Mouse (Mus musculus) ES-Bruce4 (cell line): Measurements from ENCODE around the gene Olfr460. TPM values are rescaled to one million over a fixed set of nuclear protein-coding genes. Genes with fewer than 3 reads are reported as not detected.
"Not testable (repeated sequence)": the region's sequence is repeated elsewhere in the genome, so short reads cannot be mapped to it uniquely, and the experiment has no call there.

Source experiments
- H3K27ac ChIP-seq: 2 replicates; pipeline ENCODE4 v1.5.1; 2012; ENCODE audit warnings: low read length, inconsistent platforms; ENCODE audit not compliant: insufficient read depth
- H3K27me3 ChIP-seq: 2 replicates; pipeline ENCODE4 v1.6.1; 2012; ENCODE audit warnings: mild to moderate bottlenecking, low read length, inconsistent platforms; ENCODE audit not compliant: control insufficient read depth, poor library complexity, insufficient read depth, severe bottlenecking
- H3K36me3 ChIP-seq: 2 replicates; pipeline ENCODE4 v1.6.1; 2012; ENCODE audit warnings: inconsistent platforms, mild to moderate bottlenecking, low read length, moderate library complexity; ENCODE audit not compliant: control insufficient read depth, poor library complexity, insufficient read depth, severe bottlenecking
- H3K4me1 ChIP-seq: one replicate; pipeline ENCODE4 v1.8.1; 2011; ENCODE audit warnings: low read length; ENCODE audit not compliant: control insufficient read depth, insufficient read depth
- H3K4me3 ChIP-seq: 2 replicates; pipeline ENCODE4 v1.5.1; 2011; ENCODE audit warnings: low read depth, mild to moderate bottlenecking, low read length
- H3K9ac ChIP-seq: 2 replicates; pipeline ENCODE4 v1.6.1; 2012; ENCODE audit warnings: low read depth, mild to moderate bottlenecking, inconsistent platforms; ENCODE audit not compliant: poor library complexity, severe bottlenecking
- H3K9me3 ChIP-seq: replicated peaks from 2 replicates; pipeline ENCODE4 v1.6.1; 2012; ENCODE audit warnings: mild to moderate bottlenecking, low read length, inconsistent platforms; ENCODE audit not compliant: control insufficient read depth, poor library complexity, insufficient read depth, severe bottlenecking
- CTCF ChIP-seq: IDR thresholded peaks from one replicate; pipeline ENCODE4 v1.8.1; 2011; ENCODE audit warnings: low read depth, low read length
- EP300 ChIP-seq: IDR thresholded peaks from 2 replicates; pipeline ENCODE4 v1.6.1; 2011; ENCODE audit warnings: low read depth, low read length; ENCODE audit not compliant: insufficient read depth
- POLR2A ChIP-seq: IDR thresholded peaks from one replicate; pipeline ENCODE4 v1.8.1; 2011; ENCODE audit warnings: low read length; ENCODE audit not compliant: insufficient read depth
- polyA plus RNA-seq: library from polyadenylated mRNA; stranded (reverse); fragments of >200 nt; gene quantifications from 2 replicates; pipeline ENCODE4 v1.2.4, GENCODE M21; 2011; ENCODE audit warnings: low read depth; ENCODE audit not compliant: missing spikeins, insufficient read depth, insufficient read length

The Olfr460 gene
- polyA plus RNA-seq, 1 experiment, result not detected

DNA sequence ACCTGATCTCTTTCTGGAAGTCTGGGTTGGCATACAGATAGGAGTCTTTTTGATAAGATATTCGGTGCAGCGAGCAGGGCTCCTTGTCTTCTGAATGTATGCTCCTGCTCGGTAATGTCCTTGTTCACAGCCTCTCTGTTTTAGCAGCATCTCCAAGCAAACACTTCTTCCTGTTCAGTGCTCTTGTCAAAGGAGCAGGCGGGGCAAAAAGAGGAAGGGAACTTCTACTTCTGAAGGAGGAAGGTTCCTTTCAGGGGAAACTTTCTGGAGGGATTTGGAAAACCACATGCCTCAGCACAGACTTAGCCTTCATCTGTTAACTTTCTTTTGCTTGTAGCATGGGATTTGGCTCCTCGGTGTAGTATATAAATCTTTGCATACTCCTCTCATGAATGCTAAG lies 16.4 kb downstream of the Olfr460 start, which contains the start of gene Clec5a:
Clec5a (minus strand) TSS at position 177 of the 400 bp plus-strand sequence.
- H3K9me3 ChIP-seq, result no peaks in the 10 kb centered on the region
- no peak within 1 kb of the TSS for H3K4me3 ChIP-seq
- no peaks in the 10 kb centered on the region for H3K27me3 ChIP-seq
- H3K27ac ChIP-seq, result no peak within 1 kb of the TSS
- H3K36me3 ChIP-seq, result no peaks in the 10 kb centered on the region
- TF ChIP-seq POLR2A (no peak), EP300 (no peak), CTCF (no peak)
- H3K9ac ChIP-seq, result no peak within 1 kb of the TSS
- H3K4me1 ChIP-seq, result no peaks in the 10 kb centered on the region

DNA sequence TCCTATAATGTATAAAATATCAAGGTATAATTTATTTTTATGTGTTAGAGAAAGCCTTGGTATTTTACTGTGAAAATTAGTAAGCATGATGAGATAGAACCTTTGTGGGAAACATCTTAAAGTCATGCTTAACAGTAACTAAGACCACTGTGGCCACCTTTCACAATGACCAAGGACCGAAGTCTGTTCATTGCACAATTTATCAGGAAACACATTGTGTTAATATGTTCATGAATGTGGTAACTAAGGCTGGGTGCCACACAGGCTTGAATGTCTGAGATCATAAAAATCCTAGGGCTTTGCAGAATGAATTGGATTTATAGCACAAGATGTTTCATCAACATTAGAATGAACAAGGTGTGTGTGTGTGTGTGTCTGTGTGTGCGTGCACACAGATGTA lies 19.1 kb downstream of the Olfr460 start:
- Histone ChIP-seq H3K27me3 (no peaks in the 10 kb centered on the region), H3K4me1 (no peaks in the 10 kb centered on the region), H3K9ac (no peak overlapping the region), H3K9me3 (no peaks in the 10 kb centered on the region), H3K4me3 (no peak overlapping the region), H3K36me3 (no peaks in the 10 kb centered on the region), H3K27ac (no peak overlapping the region)
- TF ChIP-seq POLR2A, result no peak
- TF ChIP-seq EP300, result no peak
- TF ChIP-seq CTCF, result no peak

DNA sequence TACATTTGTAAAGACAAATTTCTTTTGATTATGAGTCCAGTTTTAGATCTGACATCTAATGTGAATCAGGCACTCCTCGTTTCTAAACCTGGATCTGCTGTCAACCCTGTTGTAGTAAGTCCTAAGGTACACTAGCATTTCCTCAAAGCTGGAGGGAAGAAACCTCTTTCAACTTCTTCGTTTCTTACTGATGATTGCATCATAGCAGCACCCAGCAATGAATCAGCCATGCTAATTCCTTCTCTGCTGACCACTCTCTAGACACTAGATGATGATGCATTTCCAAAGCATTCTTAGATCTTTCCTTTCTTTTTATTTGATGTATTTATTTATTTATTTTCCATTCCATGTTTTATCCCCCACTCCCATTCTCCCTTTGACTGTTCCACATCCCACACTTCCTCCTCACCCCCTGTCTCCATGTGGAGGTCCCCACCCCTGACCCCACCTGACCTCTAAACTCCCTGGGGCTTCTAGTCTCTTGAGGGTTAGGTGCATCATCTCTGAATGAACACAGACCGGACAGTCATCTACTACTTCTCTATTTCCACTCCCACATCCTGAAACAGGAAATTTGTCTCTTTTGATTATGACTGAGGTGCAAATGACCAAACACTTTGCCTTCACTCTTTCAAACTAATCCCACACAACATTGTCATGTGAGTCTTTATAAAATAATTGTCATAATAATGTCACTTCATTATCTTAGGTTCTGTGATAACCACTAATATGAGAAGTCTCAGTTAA lies 25.7 kb downstream of the Olfr460 start:
- Histone ChIP-seq H3K27ac (no peak overlapping the region), H3K4me3 (no peak overlapping the region), H3K9me3 (no peaks in the 10 kb centered on the region), H3K4me1 (no peaks in the 10 kb centered on the region), H3K27me3 (no peaks in the 10 kb centered on the region), H3K36me3 (no peaks in the 10 kb centered on the region), H3K9ac (no peak overlapping the region)
- TF ChIP-seq CTCF (no peak), EP300 (no peak), POLR2A (no peak)

- H3K36me3 ChIP-seq, H3K27me3 ChIP-seq, H3K4me3 ChIP-seq, H3K4me1 ChIP-seq, H3K27ac ChIP-seq, H3K9ac ChIP-seq, H3K9me3 ChIP-seq: not testable (repeated sequence)
Observed at GRCm38 (mm10) chr6:40598546-40598945, 29.3 kb downstream of the Olfr460 start.

- no peaks in the 10 kb centered on the region for H3K4me1 ChIP-seq
- TF ChIP-seq EP300 (no peak), POLR2A (no peak), CTCF (no peak)
- H3K9ac ChIP-seq, result no peak overlapping the region
- no peak overlapping the region for H3K27ac ChIP-seq
- no peak overlapping the region for H3K4me3 ChIP-seq
- H3K9me3 ChIP-seq, result no peaks in the 10 kb centered on the region
- no peaks in the 10 kb centered on the region for H3K27me3 ChIP-seq
- no peaks in the 10 kb centered on the region for H3K36me3 ChIP-seq
Observed at GRCm38 (mm10) chr6:40607431-40607830, 38.1 kb downstream of the Olfr460 start.

DNA sequence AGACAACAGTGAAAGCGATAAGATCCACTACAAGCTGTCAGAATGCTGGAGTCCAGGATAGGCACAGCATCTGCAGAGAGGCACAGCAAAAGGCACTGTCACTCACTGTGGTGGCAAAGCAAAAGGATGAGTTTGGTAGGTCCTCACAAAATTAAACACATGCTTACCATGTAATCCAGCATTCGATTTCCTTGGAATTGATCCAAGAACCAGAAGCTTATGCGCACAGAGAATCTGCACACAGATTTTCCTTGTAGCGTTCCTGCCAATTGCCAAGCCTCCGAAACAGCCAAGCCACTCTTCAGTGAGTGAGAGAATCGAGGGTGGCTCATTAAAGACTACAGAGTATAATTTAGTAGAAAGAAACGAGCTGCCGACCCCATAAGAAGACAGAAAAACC lies 41.0 kb downstream of the Olfr460 start:
- Histone ChIP-seq H3K27me3 (no peaks in the 10 kb centered on the region), H3K9me3 (no peaks in the 10 kb centered on the region), H3K36me3 (no peaks in the 10 kb centered on the region), H3K4me3 (no peak overlapping the region), H3K9ac (no peak overlapping the region), H3K4me1 (no peaks in the 10 kb centered on the region), H3K27ac (no peak overlapping the region)
- TF ChIP-seq EP300, result no peak
- no peak for TF ChIP-seq CTCF
- TF ChIP-seq POLR2A, result no peak
